Mouse (Mus musculus): ENCODE data around the gene Hnrnph3.

DNA sequence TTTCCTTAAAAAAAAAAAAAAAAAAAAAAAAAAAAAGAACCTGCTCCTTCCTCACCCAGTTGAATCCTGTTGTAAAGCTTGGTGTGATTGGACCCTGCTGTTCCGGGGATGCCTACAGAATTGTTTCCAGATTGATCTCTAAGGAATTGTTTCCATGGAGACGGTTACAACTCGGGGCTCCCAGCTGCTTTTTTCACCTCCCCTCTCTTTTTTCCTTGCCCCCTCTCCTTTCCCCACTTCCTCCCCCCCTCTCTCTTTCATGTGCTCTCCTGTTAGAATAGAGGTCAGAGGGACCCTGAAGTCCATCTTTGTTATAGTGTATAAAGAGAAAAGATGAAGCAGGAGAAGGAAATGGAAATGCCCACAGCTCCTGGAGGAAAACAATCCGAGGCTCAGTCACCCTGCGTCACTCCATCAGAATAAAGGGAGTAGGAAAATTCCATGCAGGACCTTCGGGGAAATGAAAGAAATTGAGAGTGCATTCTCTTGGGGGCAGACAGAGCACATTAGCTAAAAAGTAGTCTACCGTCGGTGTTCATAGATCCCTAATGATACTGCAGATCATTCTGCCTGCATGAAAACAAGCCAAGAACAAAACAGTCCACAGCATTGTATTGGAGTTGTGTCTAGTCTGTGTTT is 2.3 kb upstream of the Hnrnph3 start:
- TF ChIP-seq CTCF (IDR thresholded peaks at IDR 0.05; ENCODE audit: low read depth), result no peak
- TF ChIP-seq EP300 (IDR thresholded peaks at IDR 0.05; ENCODE audit: low read depth), result no peak
